Mouse (Mus musculus): ENCODE measurements around the gene Abhd10. TPM values are rescaled to one million over a fixed set of nuclear protein-coding genes. Genes with fewer than 3 reads are reported as not detected.

Abhd10 gene
- polyA plus RNA-seq, 1 experiment from 2014 or later: 30.7 TPM

GRCm38 (mm10) chr16:45756855-45757254 is 14.1 kb upstream of the Abhd10 start:
- no peak overlapping the region for H3K4me2 ChIP-seq
- ATAC-seq (replicated peaks; ENCODE audit: low FRiP score) (peak; percentile 58; the same call in 1 of the 2 replicates), DNase-seq (ENCODE audit: low spot score) (no peak)
- no peak overlapping the region for H3K27ac ChIP-seq (ENCODE audit: low read depth, low read length)
- no peaks in the 10 kb centered on the region for H3K9me3 ChIP-seq (ENCODE audit: control insufficient read depth, low read length)
- no peaks in the 10 kb centered on the region for H3K4me1 ChIP-seq (replicated peaks; ENCODE audit: control insufficient read depth, insufficient read depth, low read length)
- 31% methylated on average over 9 of the region's 9 CpGs for WGBS
- no peaks in the 10 kb centered on the region for H3K27me3 ChIP-seq (replicated peaks; ENCODE audit: control insufficient read depth, insufficient read depth, low read length)
- H3K36me3 ChIP-seq (ENCODE audit: control insufficient read depth, insufficient read depth, low read length): 0 out of 2 replicates have a peak, but pooled peaks cover 2% of the 10 kb centered on the region
- no peak overlapping the region for H3K4me3 ChIP-seq (ENCODE audit: low read depth, low read length)
- no peak overlapping the region for H3K9ac ChIP-seq (ENCODE audit: low read depth, low read length)

DNA sequence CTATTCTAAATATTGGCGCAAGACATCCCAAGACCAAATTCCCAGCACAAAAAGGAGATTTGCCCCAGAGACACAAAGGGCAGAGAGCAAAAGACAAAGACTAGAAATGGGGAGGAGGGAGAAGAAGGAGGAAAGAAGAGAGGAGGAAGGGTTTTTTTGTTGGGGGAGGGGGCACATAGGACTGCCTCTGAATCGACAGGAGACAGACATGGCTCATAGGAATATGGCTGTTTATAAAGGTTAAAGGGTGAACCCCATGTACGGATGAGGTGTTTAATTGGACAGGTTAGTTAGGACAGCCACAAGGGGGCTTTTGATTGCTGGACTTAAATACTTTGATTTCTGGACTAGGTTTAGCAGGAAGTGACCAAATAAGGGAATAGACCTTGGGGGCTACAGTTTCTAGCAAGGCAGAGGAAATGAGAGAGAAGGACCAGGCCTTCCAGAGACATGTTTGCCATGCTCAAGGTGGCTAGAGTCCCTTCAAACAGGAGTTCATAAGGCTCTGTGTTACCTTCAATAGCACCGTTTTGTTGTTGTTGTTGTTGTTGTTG is 913 bp upstream of the Abhd10 start:
- H3K4me3 ChIP-seq (ENCODE audit: low read depth, low read length): no peak overlapping the region; the same call in 1 of the 2 replicates
- H3K9me3 ChIP-seq (ENCODE audit: control insufficient read depth, low read length): no peaks in the 10 kb centered on the region
- no peaks in the 10 kb centered on the region for H3K27me3 ChIP-seq (replicated peaks; ENCODE audit: control insufficient read depth, insufficient read depth, low read length)
- ATAC-seq (replicated peaks; ENCODE audit: low FRiP score) (no peak), DNase-seq (ENCODE audit: low spot score) (no peak)
- peak overlapping the region; percentile 67; the same call in 1 of the 2 replicates for H3K4me2 ChIP-seq
- H3K9ac ChIP-seq (ENCODE audit: low read depth, low read length): no peak overlapping the region
- H3K36me3 ChIP-seq (ENCODE audit: control insufficient read depth, insufficient read depth, low read length): no peaks in the 10 kb centered on the region
- H3K4me1 ChIP-seq (replicated peaks; ENCODE audit: control insufficient read depth, insufficient read depth, low read length): peaks cover 13% of the 10 kb centered on the region
- no peak overlapping the region for H3K27ac ChIP-seq (ENCODE audit: low read depth, low read length)
- 74% methylated on average over 4 of the region's 4 CpGs for WGBS

DNA sequence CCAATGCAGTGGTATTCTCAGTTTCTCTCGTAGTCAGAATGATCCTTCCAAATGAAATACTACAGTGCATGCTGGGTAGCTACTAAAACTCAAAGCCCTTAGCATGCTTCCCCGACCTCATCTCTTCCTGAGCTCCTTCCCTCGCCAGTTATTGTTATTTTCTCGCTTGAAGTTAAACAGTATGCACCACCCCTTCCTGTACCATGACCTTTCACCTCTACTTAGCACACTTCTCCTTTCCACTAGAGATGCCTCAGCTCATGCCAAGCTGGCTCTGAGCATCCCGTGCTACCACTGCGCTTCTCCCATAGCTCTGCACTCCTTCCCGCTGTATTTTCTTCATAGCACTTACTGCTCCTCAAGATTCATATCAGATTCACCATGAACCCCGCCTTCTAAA is 4.9 kb downstream of the Abhd10 start:
- DNase-seq (ENCODE audit: low spot score): no peak
- WGBS: 76% methylated on average over 8 of the region's 8 CpGs
- no peak overlapping the region for H3K27ac ChIP-seq (ENCODE audit: low read depth, low read length)
- H3K9ac ChIP-seq (ENCODE audit: low read depth, low read length): no peak overlapping the region
- H3K4me3 ChIP-seq (ENCODE audit: low read depth, low read length): no peak overlapping the region
- H3K9me3 ChIP-seq (ENCODE audit: control insufficient read depth, low read length): no peaks in the 10 kb centered on the region
- H3K36me3 ChIP-seq (ENCODE audit: control insufficient read depth, insufficient read depth, low read length): peaks cover 28% of the 10 kb centered on the region
- no peaks in the 10 kb centered on the region for H3K27me3 ChIP-seq (replicated peaks; ENCODE audit: control insufficient read depth, insufficient read depth, low read length)
- H3K4me1 ChIP-seq (replicated peaks; ENCODE audit: control insufficient read depth, insufficient read depth, low read length): peaks cover 7% of the 10 kb centered on the region
- ATAC-seq (replicated peaks; ENCODE audit: low FRiP score): no peak
- no peak overlapping the region for H3K4me2 ChIP-seq

DNA sequence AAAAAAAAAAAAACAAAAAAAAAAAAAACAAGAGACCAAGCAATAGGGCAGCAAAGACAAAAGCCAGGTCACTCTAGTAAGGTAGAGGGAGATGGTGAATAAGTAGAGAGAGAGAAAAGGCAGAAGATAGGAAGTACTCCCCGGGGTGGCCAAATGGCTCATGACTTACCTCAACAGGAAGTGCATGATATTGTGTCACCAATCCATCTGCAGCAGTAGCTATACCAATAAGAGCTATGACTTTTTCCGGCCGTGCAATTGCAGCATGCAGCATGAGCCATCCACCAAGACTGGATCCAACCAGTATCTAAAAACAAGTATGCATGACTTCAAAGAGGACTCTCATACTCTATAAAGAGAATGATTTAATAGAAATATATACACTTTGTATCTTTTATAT is 6.0 kb downstream of the Abhd10 start:
- H3K9ac ChIP-seq (ENCODE audit: low read depth, low read length): no peak overlapping the region
- H3K4me3 ChIP-seq (ENCODE audit: low read depth, low read length): no peak overlapping the region
- no peaks in the 10 kb centered on the region for H3K9me3 ChIP-seq (ENCODE audit: control insufficient read depth, low read length)
- ATAC-seq (replicated peaks; ENCODE audit: low FRiP score): no peak
- no peak overlapping the region for H3K4me2 ChIP-seq
- no peaks in the 10 kb centered on the region for H3K27me3 ChIP-seq (replicated peaks; ENCODE audit: control insufficient read depth, insufficient read depth, low read length)
- 85% methylated on average over 3 of the region's 3 CpGs for WGBS
- H3K27ac ChIP-seq (ENCODE audit: low read depth, low read length): no peak overlapping the region
- H3K36me3 ChIP-seq (ENCODE audit: control insufficient read depth, insufficient read depth, low read length): peaks cover 28% of the 10 kb centered on the region
- no peak for DNase-seq (ENCODE audit: low spot score)
- peaks cover 7% of the 10 kb centered on the region for H3K4me1 ChIP-seq (replicated peaks; ENCODE audit: control insufficient read depth, insufficient read depth, low read length)

GRCm38 (mm10) chr16:45729163-45729562 is 13.6 kb downstream of the Abhd10 start:
- peaks cover 10% of the 10 kb centered on the region for H3K36me3 ChIP-seq (ENCODE audit: control insufficient read depth, insufficient read depth, low read length)
- H3K27ac ChIP-seq (ENCODE audit: low read depth, low read length): no peak overlapping the region
- no peak overlapping the region for H3K4me2 ChIP-seq
- H3K9me3 ChIP-seq (ENCODE audit: control insufficient read depth, low read length): no peaks in the 10 kb centered on the region
- H3K4me3 ChIP-seq (ENCODE audit: low read depth, low read length): no peak overlapping the region
- no peaks in the 10 kb centered on the region for H3K4me1 ChIP-seq (replicated peaks; ENCODE audit: control insufficient read depth, insufficient read depth, low read length)
- 83% methylated on average over 5 of the region's 5 CpGs for WGBS
- H3K27me3 ChIP-seq (replicated peaks; ENCODE audit: control insufficient read depth, insufficient read depth, low read length): 0 out of 2 replicates have a peak, but pooled peaks cover 6% of the 10 kb centered on the region
- no peak overlapping the region for H3K9ac ChIP-seq (ENCODE audit: low read depth, low read length)
- DNase-seq (ENCODE audit: low spot score): no peak
- ATAC-seq (replicated peaks; ENCODE audit: low FRiP score): no peak

DNA sequence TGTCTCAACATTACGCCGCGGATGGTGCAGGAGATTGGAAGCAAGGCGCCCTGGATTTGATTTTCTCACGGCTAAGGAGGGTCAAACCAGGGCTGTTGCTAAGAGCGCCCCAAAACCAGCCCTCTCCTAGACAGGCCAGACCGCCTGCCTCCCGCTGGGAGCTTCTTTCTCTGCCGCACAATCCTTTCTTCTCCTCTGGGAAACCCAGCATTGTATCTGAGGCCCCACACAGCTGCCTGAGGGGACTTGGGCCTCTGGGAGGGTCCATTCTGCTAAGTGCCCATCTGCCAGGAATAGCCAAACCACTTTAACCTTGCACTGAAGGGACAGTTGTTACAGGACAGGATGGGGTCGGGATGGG is 18.0 kb downstream of the Abhd10 start:
- ATAC-seq (replicated peaks; ENCODE audit: low FRiP score) (0 out of 2 replicates have a peak, but pooled peaks have one; percentile 12), DNase-seq (ENCODE audit: low spot score) (no peak)
- H3K4me1 ChIP-seq (replicated peaks; ENCODE audit: control insufficient read depth, insufficient read depth, low read length): no peaks in the 10 kb centered on the region
- 5% methylated on average over 10 of the region's 10 CpGs for WGBS
- peaks cover 6% of the 10 kb centered on the region; the same call in 1 of the 2 replicates for H3K27me3 ChIP-seq (replicated peaks; ENCODE audit: control insufficient read depth, insufficient read depth, low read length)
- H3K36me3 ChIP-seq (ENCODE audit: control insufficient read depth, insufficient read depth, low read length): no peaks in the 10 kb centered on the region; the same call in 1 of the 2 replicates
- H3K9ac ChIP-seq (ENCODE audit: low read depth, low read length): no peak overlapping the region
- no peaks in the 10 kb centered on the region for H3K9me3 ChIP-seq (ENCODE audit: control insufficient read depth, low read length)
- peak overlapping the region; percentile 79 for H3K4me2 ChIP-seq
- H3K4me3 ChIP-seq (ENCODE audit: low read depth, low read length): peak overlapping the region; percentile 47
- H3K27ac ChIP-seq (ENCODE audit: low read depth, low read length): no peak overlapping the region

GRCm38 (mm10) chr16:45724061-45724741 is 18.6 kb downstream of the Abhd10 start, which contains the start of gene Tagln3:
TSS of gene Tagln3 (minus strand) at chr16:45724608.
- WGBS: 6% methylated on average over 30 of the region's 30 CpGs
- Histone ChIP-seq H3K9ac (ENCODE audit: low read depth, low read length) (peak within 1 kb of the TSS; percentile 26; the same call in 1 of the 2 replicates), H3K36me3 (ENCODE audit: control insufficient read depth, insufficient read depth, low read length) (no peaks in the 10 kb centered on the region), H3K4me3 (ENCODE audit: low read depth, low read length) (peak within 1 kb of the TSS; percentile 47), H3K27ac (ENCODE audit: low read depth, low read length) (no peak within 1 kb of the TSS), H3K4me2 (peak within 1 kb of the TSS; percentile 79), H3K4me1 (replicated peaks; ENCODE audit: control insufficient read depth, insufficient read depth, low read length) (no peaks in the 10 kb centered on the region), H3K9me3 (ENCODE audit: control insufficient read depth, low read length) (no peaks in the 10 kb centered on the region), H3K27me3 (replicated peaks; ENCODE audit: control insufficient read depth, insufficient read depth, low read length) (peaks cover 6% of the 10 kb centered on the region; the same call in 1 of the 2 replicates)
- DNase-seq (ENCODE audit: low spot score) (peak; percentile 51), ATAC-seq (replicated peaks; ENCODE audit: low FRiP score) (0 out of 2 replicates have a peak, but pooled peaks have one; percentile 34)

GRCm38 (mm10) chr16:45723172-45723901 is 19.4 kb downstream of the Abhd10 start:
- Histone ChIP-seq H3K27ac (ENCODE audit: low read depth, low read length) (no peak overlapping the region), H3K4me1 (replicated peaks; ENCODE audit: control insufficient read depth, insufficient read depth, low read length) (no peaks in the 10 kb centered on the region), H3K9ac (ENCODE audit: low read depth, low read length) (no peak overlapping the region), H3K9me3 (ENCODE audit: control insufficient read depth, low read length) (no peaks in the 10 kb centered on the region), H3K4me3 (ENCODE audit: low read depth, low read length) (peak overlapping the region; percentile 47), H3K4me2 (peak overlapping the region; percentile 79), H3K27me3 (replicated peaks; ENCODE audit: control insufficient read depth, insufficient read depth, low read length) (peaks cover 6% of the 10 kb centered on the region; the same call in 1 of the 2 replicates), H3K36me3 (ENCODE audit: control insufficient read depth, insufficient read depth, low read length) (no peaks in the 10 kb centered on the region)
- DNase-seq (ENCODE audit: low spot score): no peak
- ATAC-seq (replicated peaks; ENCODE audit: low FRiP score): no peak
- 61% methylated on average over 6 of the region's 6 CpGs for WGBS

Measured in liver, embryonic 11.5 days (tissue).